Mouse (Mus musculus) MEL (cell line): ENCODE measurements around the gene Gm6993.

Experiments
- CHD1 ChIP-seq: IDR thresholded peaks from 2 replicates; pipeline ENCODE4 v1.6.1; 2012; ENCODE audit warnings: low read depth, mild to moderate bottlenecking, inconsistent platforms, low read length, improper control_type of control experiment
- CHD2 ChIP-seq: IDR thresholded peaks from 2 replicates; pipeline ENCODE4 v1.6.1; 2011; ENCODE audit warnings: low read length, improper control_type of control experiment
- CTCF ChIP-seq, 3 experiments: IDR thresholded peaks in 2 of 3; conservative IDR thresholded peaks in 1 of 3; 2 replicates each; pipeline ENCODE4 v1.5.1; 2011 to 2012; ENCODE audit warnings: low read length in 3 of 3, low read depth in 2 of 3, mild to moderate bottlenecking in 2 of 3, improper control_type of control experiment in 1 of 3, inconsistent platforms in 1 of 3, mixed read lengths in 1 of 3, moderate library complexity in 1 of 3; ENCODE audit not compliant: control insufficient read depth in 1 of 3, insufficient read depth in 1 of 3, poor library complexity in 1 of 3, severe bottlenecking in 1 of 3
- EP300 ChIP-seq, 2 experiments: IDR thresholded peaks; 2 replicates each; pipeline ENCODE4 v1.6.1; 2011; ENCODE audit warnings: improper control_type of control experiment in 2 of 2, low read length in 2 of 2, low read depth in 1 of 2, mild to moderate bottlenecking in 1 of 2
- ETS1 ChIP-seq: IDR thresholded peaks from 2 replicates; pipeline ENCODE4 v1.6.1; 2012; ENCODE audit warnings: low read depth, mild to moderate bottlenecking, inconsistent platforms, low read length, improper control_type of control experiment, moderate library complexity
- GABPA ChIP-seq: IDR thresholded peaks from 2 replicates; pipeline ENCODE4 v1.6.1; 2012; ENCODE audit warnings: low read depth, mild to moderate bottlenecking, inconsistent platforms, low read length, improper control_type of control experiment, moderate library complexity
- MAX ChIP-seq: IDR thresholded peaks from 2 replicates; pipeline ENCODE4 v1.6.1; 2011; ENCODE audit warnings: low read length, improper control_type of control experiment
- MXI1 ChIP-seq: IDR thresholded peaks from 2 replicates; pipeline ENCODE4 v1.6.1; 2011; ENCODE audit warnings: mild to moderate bottlenecking, low read depth, low read length, improper control_type of control experiment
- POLR2A ChIP-seq, 2 experiments: IDR thresholded peaks; 2 replicates each; pipeline ENCODE4 v1.6.1; 2011 to 2012; ENCODE audit warnings: low read length in 2 of 2, mild to moderate bottlenecking in 2 of 2, control low read depth in 1 of 2, improper control_type of control experiment in 1 of 2, low read depth in 1 of 2, moderate library complexity in 1 of 2; ENCODE audit not compliant: control insufficient read depth in 1 of 2, insufficient read depth in 1 of 2, poor library complexity in 1 of 2
- POLR2AphosphoS2 ChIP-seq: IDR thresholded peaks from 2 replicates; pipeline ENCODE4 v1.6.1; 2011; ENCODE audit warnings: low read length, improper control_type of control experiment
- SIN3A ChIP-seq: IDR thresholded peaks from 2 replicates; pipeline ENCODE4 v1.6.1; 2012; ENCODE audit warnings: low read length, improper control_type of control experiment, inconsistent platforms
- UBTF ChIP-seq: IDR thresholded peaks from 2 replicates; pipeline ENCODE4 v1.6.1; 2012; ENCODE audit warnings: low read depth, mild to moderate bottlenecking, inconsistent platforms, low read length, improper control_type of control experiment, moderate library complexity, borderline replicate concordance; ENCODE audit not compliant: insufficient read depth
- ZC3H11A ChIP-seq: IDR thresholded peaks from 2 replicates; pipeline ENCODE4 v1.6.1; 2012; ENCODE audit warnings: low read depth, mild to moderate bottlenecking, inconsistent platforms, low read length, improper control_type of control experiment
- ZNF384 ChIP-seq: IDR thresholded peaks from 2 replicates; pipeline ENCODE4 v1.6.1; 2012; ENCODE audit warnings: low read depth, mild to moderate bottlenecking, inconsistent platforms, low read length, improper control_type of control experiment

DNA sequence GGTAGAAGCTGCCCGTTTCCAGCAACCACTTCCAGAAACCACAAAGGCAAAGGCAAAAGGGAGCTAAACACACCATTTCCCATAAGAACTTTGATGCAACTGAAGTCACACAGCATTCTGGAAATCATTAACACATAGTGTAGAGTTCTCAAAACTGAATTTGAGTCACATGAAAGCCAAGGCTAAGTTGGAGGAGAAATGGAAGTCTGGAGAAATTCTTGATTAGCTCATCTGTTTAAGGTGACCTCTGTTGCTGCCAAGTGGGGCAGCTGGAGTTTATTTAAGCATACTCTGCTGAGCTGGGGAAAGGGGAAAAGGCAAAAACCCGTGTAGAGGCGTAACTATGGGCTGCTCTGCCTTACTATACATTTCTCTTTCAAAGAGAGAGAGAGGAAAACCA is 21.8 kb upstream of the Gm6993 start:
- TF ChIP-seq ZNF384: no peak
- TF ChIP-seq EP300 (IDR thresholded peaks at IDR 0.05; ENCODE audit: low read depth in 1 of 2, low read length in 2 of 2): no peak
- no peak for TF ChIP-seq ETS1
- TF ChIP-seq CTCF (IDR thresholded peaks at IDR 0.05 in 2 of 3, conservative IDR thresholded peaks at IDR 0.05 in 1 of 3; ENCODE audit: control insufficient read depth in 1 of 3, insufficient read depth in 1 of 3, low read depth in 2 of 3, low read length in 3 of 3, poor library complexity in 1 of 3, severe bottlenecking in 1 of 3): no peak
- no peak for TF ChIP-seq POLR2A (IDR thresholded peaks at IDR 0.05; ENCODE audit: control insufficient read depth in 1 of 2, insufficient read depth in 1 of 2, low read depth in 1 of 2, low read length in 2 of 2, poor library complexity in 1 of 2)
- TF ChIP-seq MXI1: no peak
- no peak for TF ChIP-seq MAX
- no peak for TF ChIP-seq GABPA
- TF ChIP-seq CHD1: no peak
- no peak for TF ChIP-seq SIN3A
- TF ChIP-seq POLR2AphosphoS2: no peak
- no peak for TF ChIP-seq ZC3H11A
- TF ChIP-seq CHD2: no peak
- TF ChIP-seq UBTF: no peak
